Mouse (Mus musculus) spleen, adult 12 weeks (tissue): ENCODE measurements around the gene Bace1.

Experiments used
- DNase-seq: peaks from one replicate; pipeline ENCODE4 v3.0.0; 2022; ENCODE audit warnings: low spot score

The Bace1 gene

GRCm38 (mm10) chr9:45838434-45839138, at the start of gene Bace1:
Gene Bace1, plus strand, starts transcription at chr9:45838580.
- DNase-seq = no peak

- no peak for DNase-seq
Observed at GRCm38 (mm10) chr9:45791456-45792142, 46.8 kb upstream of the Bace1 start.

DNA sequence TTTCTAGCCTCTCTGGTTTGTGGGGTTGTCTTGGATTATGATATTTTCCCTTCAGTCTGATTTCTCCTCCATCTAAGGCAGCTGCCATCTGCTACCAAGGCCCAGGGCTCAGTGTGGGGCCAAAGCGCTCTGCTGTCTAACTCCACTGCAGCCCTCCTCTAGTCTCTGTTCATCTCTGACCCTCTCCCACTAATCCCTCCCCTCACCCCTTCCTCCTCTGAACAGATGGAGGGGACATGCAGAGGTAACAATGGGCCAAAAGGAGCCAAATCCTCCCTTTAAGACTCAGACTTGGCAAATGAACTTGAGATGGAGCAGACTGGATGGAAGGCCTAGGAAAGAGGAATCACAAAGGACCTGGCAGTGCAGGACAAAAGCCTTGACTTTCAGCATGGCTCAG, 46.1 kb upstream of the Bace1 start:
- no peak for DNase-seq

- no peak for DNase-seq
Observed at GRCm38 (mm10) chr9:45793697-45794096, 44.7 kb upstream of the Bace1 start.

DNA sequence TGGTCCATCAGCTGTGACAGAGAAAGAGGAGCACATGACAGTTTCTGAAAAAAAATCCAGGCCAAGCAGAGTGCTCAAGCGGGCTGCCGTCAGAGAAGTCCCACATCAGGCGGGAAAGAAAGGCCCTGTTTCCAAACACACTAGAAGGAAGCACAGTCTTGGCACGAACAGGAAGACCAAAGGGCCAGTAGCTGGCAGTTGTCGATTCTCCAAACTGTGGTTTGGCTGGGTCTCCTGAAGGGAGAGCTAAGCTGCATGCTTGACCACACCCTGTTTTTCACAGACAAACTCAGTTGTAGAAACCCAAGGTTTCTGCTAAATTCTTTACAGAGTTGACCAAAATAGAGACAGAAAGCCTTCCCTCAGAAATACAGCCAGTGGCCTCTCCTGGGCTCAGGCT, 42.7 kb upstream of the Bace1 start:
- no peak for DNase-seq

GRCm38 (mm10) chr9:45797271-45797670, 41.1 kb upstream of the Bace1 start:
- no peak for DNase-seq

DNA sequence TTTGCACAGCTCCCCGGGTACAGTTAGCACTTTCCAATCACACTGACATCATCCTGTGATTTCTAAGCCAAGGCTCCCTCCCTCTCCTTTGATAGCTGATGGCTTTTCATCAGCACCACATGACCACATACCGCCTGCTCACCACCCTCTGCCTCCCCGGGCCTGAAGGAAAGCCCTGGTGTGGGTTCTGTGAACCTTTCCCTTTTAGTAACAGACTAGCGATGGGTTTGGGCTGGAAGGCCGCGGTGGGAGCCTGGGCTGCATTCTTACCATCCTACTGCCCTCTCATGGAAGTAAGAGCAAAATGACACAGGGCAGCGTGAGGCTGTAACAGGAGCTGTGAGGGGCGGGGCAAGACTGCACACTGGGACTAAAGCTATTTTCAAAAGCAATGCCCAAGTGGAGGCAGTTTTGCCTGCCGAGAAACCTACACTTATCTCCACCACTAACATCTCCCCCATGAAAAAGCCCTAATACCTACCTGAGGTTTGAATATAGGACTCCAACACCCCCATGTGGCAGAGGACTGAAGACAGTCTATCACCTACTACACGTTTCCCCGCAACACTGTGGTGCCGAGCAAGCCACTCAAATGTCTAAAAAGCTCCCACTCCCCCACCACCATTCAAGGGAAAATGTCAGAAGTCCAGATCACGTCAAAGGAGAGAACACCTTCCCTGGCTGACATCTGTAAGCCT, 39.8 kb upstream of the Bace1 start:
- DNase-seq = no peak

GRCm38 (mm10) chr9:45799402-45799801, 39.0 kb upstream of the Bace1 start:
- DNase-seq = no peak

DNA sequence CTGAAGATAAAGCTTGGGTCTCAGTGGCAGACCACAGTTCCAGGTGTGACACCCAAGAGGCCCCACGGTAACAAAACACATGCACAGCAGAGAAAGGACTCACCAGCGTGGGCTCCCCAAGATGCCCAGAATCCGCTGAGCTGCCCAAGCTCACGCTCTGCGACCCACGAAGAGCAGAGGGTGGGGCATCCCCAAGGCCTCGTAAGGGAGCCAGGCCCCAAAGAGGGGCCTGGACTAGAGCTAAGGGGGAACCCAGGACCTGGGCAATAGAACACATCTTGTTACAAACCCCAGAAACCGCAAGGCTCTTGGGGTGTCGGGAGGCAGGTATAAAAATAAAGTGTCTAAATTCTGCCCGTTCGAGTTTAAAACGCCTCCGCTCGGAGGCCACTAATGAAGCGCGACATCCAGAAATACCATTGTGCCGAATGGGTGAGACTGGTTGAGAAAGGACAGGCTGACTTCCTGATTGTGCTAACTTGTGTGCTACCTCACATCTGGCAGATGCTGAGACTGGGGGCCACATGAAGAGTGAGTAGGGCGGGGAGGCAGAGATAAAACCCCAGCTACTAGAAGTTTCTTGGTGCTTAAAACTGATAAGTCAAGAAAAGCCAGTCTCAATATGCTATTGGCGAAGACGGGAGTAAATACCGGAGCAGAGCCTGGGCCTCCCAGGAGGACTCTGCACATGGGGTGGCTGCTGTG, 35.2 kb upstream of the Bace1 start:
- peak; percentile 15 for DNase-seq

DNA sequence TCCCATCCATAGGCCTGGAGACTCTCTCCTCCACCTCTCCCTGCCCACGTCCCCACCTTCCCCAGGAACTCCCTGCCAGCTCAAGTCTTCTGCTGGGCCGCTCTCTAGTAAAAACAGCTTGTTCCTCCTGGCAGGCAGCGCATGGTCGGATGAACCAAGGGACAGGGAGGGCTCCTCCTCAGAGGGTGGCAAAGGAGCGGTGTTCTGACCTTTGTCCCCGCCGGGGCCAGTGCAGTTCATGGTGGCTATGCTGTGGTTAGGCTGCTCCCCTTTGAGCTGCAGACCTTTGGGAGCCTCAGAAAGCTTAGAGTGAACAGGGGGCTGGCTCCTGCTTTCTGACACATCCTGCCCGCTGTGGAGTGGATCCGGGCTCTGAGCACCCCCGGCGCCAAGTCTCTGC, 31.5 kb upstream of the Bace1 start:
- DNase-seq = no peak

GRCm38 (mm10) chr9:45807337-45807736, 31.0 kb upstream of the Bace1 start:
- no peak for DNase-seq

- no peak for DNase-seq
Observed at GRCm38 (mm10) chr9:45807761-45808160, 30.6 kb upstream of the Bace1 start.

- DNase-seq = no peak
Observed at GRCm38 (mm10) chr9:45811946-45812345, 26.4 kb upstream of the Bace1 start.

- no peak for DNase-seq
Observed at GRCm38 (mm10) chr9:45815113-45815512, 23.3 kb upstream of the Bace1 start.

GRCm38 (mm10) chr9:45815525-45815924, 22.9 kb upstream of the Bace1 start:
- DNase-seq = no peak

- no peak for DNase-seq
Observed at GRCm38 (mm10) chr9:45818406-45819011, 19.9 kb upstream of the Bace1 start.

DNA sequence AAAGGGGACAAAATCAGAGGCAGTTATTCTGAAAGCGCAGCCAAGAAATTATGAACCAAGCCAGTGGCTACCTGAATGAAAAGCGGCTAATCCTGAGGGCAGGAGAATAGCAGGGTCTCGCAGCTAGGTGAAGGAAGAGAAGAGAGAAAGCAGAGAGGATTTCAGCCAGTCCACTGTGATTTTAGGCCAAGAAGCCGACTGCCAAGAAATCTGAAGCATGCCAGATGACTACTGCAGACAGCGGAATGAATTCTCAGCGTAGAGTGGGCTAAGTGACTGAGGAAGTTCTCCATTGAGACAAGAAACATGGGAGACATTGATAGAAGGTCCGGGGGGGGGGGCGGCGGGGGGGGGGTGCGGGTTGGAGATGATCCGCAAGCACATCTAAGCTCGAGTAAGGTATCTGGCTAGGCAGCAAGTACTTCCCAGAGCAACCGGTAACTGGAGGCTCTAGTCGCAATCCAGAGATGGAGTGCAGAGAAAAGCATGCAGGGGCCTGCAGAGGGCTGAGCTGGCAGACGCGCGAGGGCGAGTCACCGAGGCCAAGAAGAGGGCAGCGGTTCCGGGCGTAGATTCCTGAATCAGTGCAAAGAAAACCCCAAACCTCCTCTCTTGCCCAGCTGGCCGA, 10.6 kb upstream of the Bace1 start:
- peak; percentile 10 for DNase-seq

GRCm38 (mm10) chr9:45828291-45828963, 10.0 kb upstream of the Bace1 start, which contains the start of gene Cep164:
Gene Cep164, minus strand, starts transcription at chr9:45828691.
- peak; percentile 69 for DNase-seq

GRCm38 (mm10) chr9:45829107-45829506, 9.3 kb upstream of the Bace1 start:
- peak; percentile 63 for DNase-seq

- no peak for DNase-seq
Observed at GRCm38 (mm10) chr9:45832898-45833297, 5.5 kb upstream of the Bace1 start.

DNA sequence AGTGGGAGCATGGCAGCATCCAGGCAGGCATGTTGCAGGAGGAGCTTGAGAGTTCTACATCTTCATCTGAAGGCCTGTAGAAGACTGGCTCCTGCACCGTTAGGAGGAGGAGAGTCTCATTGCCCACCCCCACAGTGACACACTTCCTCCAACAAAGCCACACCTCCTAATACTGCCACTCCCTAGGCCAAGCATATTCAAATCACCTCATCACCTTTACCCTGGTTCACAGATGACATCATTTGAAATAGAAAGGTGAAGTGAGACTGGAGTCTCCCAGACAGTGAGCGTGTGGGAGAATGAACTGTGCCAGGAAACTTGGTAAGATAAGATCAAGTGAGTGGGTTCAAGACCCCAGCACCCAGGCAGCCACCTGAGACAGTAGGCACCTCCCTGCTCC, 4.9 kb upstream of the Bace1 start:
- DNase-seq = no peak
